Mouse (Mus musculus) kidney, postnatal 0 days (tissue): ENCODE data around the gene Sirt2. TPM values are rescaled to one million over a fixed set of nuclear protein-coding genes. Genes with fewer than 3 reads are reported as not detected.

Experiments used
- ATAC-seq: fragments of 200-750 bp; cut with Nextera tagmentation; replicated peaks from 2 replicates; pipeline ENCODE4 v1.8.0; 2017; ENCODE audit warnings: low read depth, moderate number of reproducible peaks, moderate TSS enrichment, moderate library complexity; ENCODE audit not compliant: low FRiP score
- DNase-seq: peaks from one replicate; pipeline ENCODE4 v3.0.0-alpha.2; 2016; ENCODE audit warnings: low spot score
- H3K27ac ChIP-seq: fragments of 300-500 bp; sonication (generic); 2 replicates; pipeline ENCODE4 v1.5.1; 2014; ENCODE audit warnings: mild to moderate bottlenecking
- H3K27me3 ChIP-seq: fragments of 300-500 bp; sonication (generic); 2 replicates; pipeline ENCODE4 v1.6.1; 2014; ENCODE audit warnings: low read length, mixed read lengths; ENCODE audit not compliant: insufficient read depth
- H3K36me3 ChIP-seq: fragments of 300-500 bp; sonication (generic); 2 replicates; pipeline ENCODE4 v1.6.1; 2014; ENCODE audit warnings: low read length, mixed read lengths; ENCODE audit not compliant: insufficient read depth
- H3K4me1 ChIP-seq: fragments of 300-500 bp; sonication (generic); replicated peaks from 2 replicates; pipeline ENCODE4 v1.6.1; 2014; ENCODE audit warnings: antibody characterized with exemption, low read length, mixed read lengths; ENCODE audit not compliant: insufficient read depth
- H3K4me2 ChIP-seq: fragments of 300-500 bp; sonication (generic); 2 replicates; pipeline ENCODE4 v1.6.1; 2014; ENCODE audit warnings: mild to moderate bottlenecking, low read length, moderate library complexity, mixed read lengths
- H3K4me3 ChIP-seq: fragments of 300-500 bp; sonication (generic); replicated peaks from 2 replicates; pipeline ENCODE4 v1.5.1; 2014; ENCODE audit warnings: low read depth, low read length
- H3K9ac ChIP-seq: fragments of 300-500 bp; sonication (generic); 2 replicates; pipeline ENCODE4 v1.6.1; 2014; ENCODE audit warnings: low read depth, low read length
- H3K9me3 ChIP-seq: fragments of 300-500 bp; sonication (generic); replicated peaks from 2 replicates; pipeline ENCODE4 v1.6.1; 2016; ENCODE audit warnings: low read length, inconsistent platforms, mixed read lengths
- CTCF ChIP-seq: IDR thresholded peaks from 2 replicates; pipeline ENCODE4 v1.5.1; 2016; ENCODE audit warnings: antibody characterized with exemption, low read depth, mild to moderate bottlenecking, moderate library complexity
- WGBS: fragments of 180-500 bp; shearing (Covaris S2); extraction: QIAGEN DNeasy Blood & Tissue Kit; methylation state at CpG from one replicate; pipeline ENCODE4 v1.1.7; 2014; 5-methylcytosine and 5-hydroxymethylcytosine counted together
- polyA plus RNA-seq: library from polyadenylated mRNA; unstranded; fragments of >200 nt; fragmentation: Nextera tagmentation; extraction: Ambion mirVana; gene quantifications from 2 replicates; pipeline ENCODE4 v1.2.1, GENCODE M21; 2015

Gene Sirt2
- polyA plus RNA-seq, result 54.1 and 60.2 TPM in 2 replicates

DNA sequence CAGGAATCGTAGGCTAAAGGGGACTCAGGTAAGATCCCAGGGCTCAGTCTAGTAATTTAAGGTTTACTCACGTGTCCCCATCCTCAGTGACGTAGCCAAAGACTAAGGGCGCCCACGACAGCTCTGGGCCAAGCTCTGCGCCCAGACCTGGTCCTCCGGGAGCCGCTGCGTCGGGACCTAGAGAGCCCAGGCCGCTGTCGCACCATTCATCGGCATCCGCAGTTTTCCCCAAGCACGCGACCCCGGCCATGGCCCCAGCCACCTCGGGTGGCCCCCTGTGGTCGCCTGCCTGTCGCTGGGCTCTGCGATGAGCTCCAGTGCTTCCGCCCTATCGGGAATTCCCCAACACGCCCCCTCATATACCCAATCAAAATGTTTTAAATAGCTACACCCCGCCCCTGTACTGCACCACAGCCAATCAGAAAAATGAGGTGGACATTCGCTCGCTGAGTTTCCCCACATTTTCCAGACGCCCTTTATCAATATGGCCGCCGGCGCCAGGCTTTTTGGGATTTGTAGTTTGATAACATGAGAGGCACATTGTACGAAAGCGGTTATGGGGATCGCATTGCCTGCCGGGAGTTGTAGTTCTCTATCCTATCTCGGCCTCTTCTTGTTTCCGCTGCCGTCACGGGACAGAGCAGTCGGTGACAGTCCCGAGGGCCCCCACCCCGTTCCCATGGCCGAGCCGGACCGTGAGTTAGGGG is at the start of gene Sirt2:
Gene Sirt2 (plus strand): TSS at position 563 of the 707 bp plus-strand sequence.
- ATAC-seq (peak; percentile 98), DNase-seq (peak; percentile 100)
- Histone ChIP-seq H3K4me1 (peaks cover 13% of the 10 kb centered on the region; the same call in 1 of the 2 replicates), H3K27ac (peak within 1 kb of the TSS; percentile 31; the same call in 1 of the 2 replicates), H3K36me3 (no peaks in the 10 kb centered on the region), H3K4me3 (peak within 1 kb of the TSS; percentile 75), H3K9me3 (no peaks in the 10 kb centered on the region), H3K4me2 (peak within 1 kb of the TSS; percentile 70), H3K27me3 (no peaks in the 10 kb centered on the region), H3K9ac (peak within 1 kb of the TSS; percentile 72)
- no peak for TF ChIP-seq CTCF
- WGBS, result under 1% methylated on average over 45 of the region's 45 CpGs

GRCm38 (mm10) chr7:28717726-28718125 is 48.8 kb upstream of the Sirt2 start:
- WGBS, result 66% methylated on average over 10 of the region's 10 CpGs
- no peak overlapping the region for H3K4me3 ChIP-seq
- no peaks in the 10 kb centered on the region for H3K9me3 ChIP-seq
- no peaks in the 10 kb centered on the region for H3K27me3 ChIP-seq
- no peak for ATAC-seq
- no peak overlapping the region for H3K27ac ChIP-seq
- no peak for TF ChIP-seq CTCF
- peak overlapping the region; percentile 79; the same call in 1 of the 2 replicates for H3K4me2 ChIP-seq
- peak; percentile 54 for DNase-seq
- no peak overlapping the region for H3K9ac ChIP-seq
- H3K4me1 ChIP-seq, result peaks cover 5% of the 10 kb centered on the region; the same call in 1 of the 2 replicates
- no peaks in the 10 kb centered on the region for H3K36me3 ChIP-seq

GRCm38 (mm10) chr7:28719159-28719558 is 47.4 kb upstream of the Sirt2 start:
- H3K27me3 ChIP-seq, result no peaks in the 10 kb centered on the region
- no peaks in the 10 kb centered on the region for H3K36me3 ChIP-seq
- no peak overlapping the region for H3K9ac ChIP-seq
- DNase-seq (no peak), ATAC-seq (no peak)
- no peak overlapping the region for H3K4me2 ChIP-seq
- H3K4me1 ChIP-seq, result 0 out of 2 replicates have a peak, but pooled peaks cover 5% of the 10 kb centered on the region
- H3K4me3 ChIP-seq, result no peak overlapping the region
- H3K27ac ChIP-seq, result no peak overlapping the region
- WGBS, result 49% methylated on average over 4 of the region's 4 CpGs
- no peaks in the 10 kb centered on the region for H3K9me3 ChIP-seq
- TF ChIP-seq CTCF, result no peak

GRCm38 (mm10) chr7:28719650-28720049 is 46.9 kb upstream of the Sirt2 start:
- Histone ChIP-seq H3K4me3 (no peak overlapping the region), H3K4me1 (0 out of 2 replicates have a peak, but pooled peaks cover 5% of the 10 kb centered on the region), H3K4me2 (no peak overlapping the region), H3K27ac (no peak overlapping the region), H3K9ac (no peak overlapping the region), H3K36me3 (no peaks in the 10 kb centered on the region), H3K9me3 (no peaks in the 10 kb centered on the region), H3K27me3 (no peaks in the 10 kb centered on the region)
- no peak for DNase-seq
- 81% methylated on average over 2 of the region's 2 CpGs for WGBS
- no peak for TF ChIP-seq CTCF
- ATAC-seq, result no peak

GRCm38 (mm10) chr7:28720753-28721537 is 45.6 kb upstream of the Sirt2 start:
- H3K4me2 ChIP-seq, result no peak overlapping the region
- no peak for ATAC-seq
- H3K27me3 ChIP-seq, result no peaks in the 10 kb centered on the region
- H3K9me3 ChIP-seq, result no peaks in the 10 kb centered on the region
- no peak overlapping the region for H3K9ac ChIP-seq
- no peak overlapping the region for H3K4me3 ChIP-seq
- DNase-seq, result no peak
- WGBS, result 72% methylated on average over 3 of the region's 3 CpGs
- no peak overlapping the region for H3K27ac ChIP-seq
- no peak for TF ChIP-seq CTCF
- H3K36me3 ChIP-seq, result no peaks in the 10 kb centered on the region
- H3K4me1 ChIP-seq, result 0 out of 2 replicates have a peak, but pooled peaks cover 5% of the 10 kb centered on the region

DNA sequence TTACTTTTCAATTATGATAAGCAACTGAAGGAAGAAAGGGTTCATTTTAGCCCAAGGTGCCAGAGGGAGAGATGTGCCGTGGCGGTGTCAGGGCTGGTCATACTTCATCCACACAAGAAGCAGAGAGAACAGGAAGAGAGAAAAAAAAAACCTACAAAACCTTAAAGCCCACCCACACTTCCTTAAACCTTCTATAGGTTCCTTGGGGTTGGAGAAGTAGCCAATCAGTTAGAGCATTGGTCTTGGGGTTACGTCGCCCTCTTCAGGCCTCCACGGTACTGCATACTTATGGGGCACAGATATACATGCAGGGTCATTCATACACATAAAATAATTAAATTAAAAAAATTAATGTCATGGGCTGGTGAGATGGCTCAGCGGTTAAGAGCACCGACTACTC is 44.5 kb upstream of the Sirt2 start:
- no peak overlapping the region for H3K4me3 ChIP-seq
- H3K9ac ChIP-seq, result no peak overlapping the region
- H3K27me3 ChIP-seq, result no peaks in the 10 kb centered on the region
- H3K4me1 ChIP-seq, result no peaks in the 10 kb centered on the region
- TF ChIP-seq CTCF, result peak; percentile 47
- 93% methylated on average over 7 of the region's 7 CpGs for WGBS
- no peaks in the 10 kb centered on the region for H3K36me3 ChIP-seq
- H3K9me3 ChIP-seq, result no peaks in the 10 kb centered on the region
- H3K4me2 ChIP-seq, result no peak overlapping the region
- H3K27ac ChIP-seq, result no peak overlapping the region
- DNase-seq, result no peak
- ATAC-seq, result no peak
